Mouse (Mus musculus) sigmoid colon, adult 10 weeks (tissue): Measurements from ENCODE around the gene Fam107b. TPM values are rescaled to one million over a fixed set of nuclear protein-coding genes. Genes with fewer than 3 reads are reported as not detected.

Experiments
- polyA plus RNA-seq: library from polyadenylated mRNA; stranded (reverse); fragments of 350-450 nt; fragmentation: Illumina TruSeq; extraction: RNeasy Lipid Tissue Mini Kit (QIAGEN cat#74804); gene quantifications from one replicate; pipeline ENCODE4 v1.2.3, GENCODE M21; 2014; ENCODE audit warnings: low read depth, low replicate concordance

Fam107b gene
- 314 TPM for polyA plus RNA-seq

GRCm38 (mm10) chr2:3570186-3570585 is at the start of gene Fam107b:
Gene Fam107b, plus strand, starts transcription at chr2:3570488.

Other genes with a start within 250 kb of the Fam107b start
- gene Rpp38, start 237.8 kb upstream of the Fam107b start, polyA plus RNA-seq = 13.1 TPM
- gene Acbd7, start 234.3 kb upstream of the Fam107b start, polyA plus RNA-seq = not detected
- gene Olah, start 173.3 kb upstream of the Fam107b start, polyA plus RNA-seq = not detected
- not detected for gene Meig1, start 147.8 kb upstream of the Fam107b start, polyA plus RNA-seq
- 25.6 TPM for gene Dclre1c, start 146.4 kb upstream of the Fam107b start, polyA plus RNA-seq
- 5.5 TPM for gene Suv39h2, start 95.5 kb upstream of the Fam107b start, polyA plus RNA-seq
- 2.2 TPM for gene Gm45902, start 57.7 kb upstream of the Fam107b start, polyA plus RNA-seq
- gene Hspa14, start 57.7 kb upstream of the Fam107b start, polyA plus RNA-seq = 53.2 TPM
- 3.3 TPM for gene Cdnf, start 57.5 kb upstream of the Fam107b start, polyA plus RNA-seq